Mouse (Mus musculus): ENCODE results near the gene Tut7. TPM values are rescaled to one million over a fixed set of nuclear protein-coding genes. Genes with fewer than 3 reads are reported as not detected.
A peak's percentile ranks its signal among the peaks of the same experiment; 100 is the strongest.

Gene Tut7
- polyA plus RNA-seq, 1 experiment, result 14.6 TPM

DNA sequence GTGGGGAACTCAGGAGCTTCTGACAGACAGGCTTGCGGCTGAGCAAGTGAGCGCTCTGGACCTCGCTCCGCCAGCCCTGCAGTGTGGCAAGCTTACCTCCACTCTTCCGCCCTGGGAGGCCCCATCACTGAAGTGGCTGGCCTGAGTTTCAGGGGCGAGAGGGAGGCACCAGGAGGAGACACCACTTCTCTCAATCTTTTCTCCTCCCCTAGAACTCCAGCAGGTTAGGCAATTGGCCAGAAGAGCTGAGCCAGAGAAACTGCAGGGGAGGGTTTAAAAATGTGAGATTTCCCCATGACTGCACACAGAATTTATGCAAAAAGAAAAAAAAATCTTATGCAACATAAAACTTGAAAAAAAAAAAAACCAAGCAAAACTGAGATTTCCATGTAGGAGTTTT lies 21.9 kb downstream of the Tut7 start:
- no peaks in the 10 kb centered on the region for H3K27me3 ChIP-seq (replicated peaks; ENCODE audit: control insufficient read depth, insufficient read depth, low read length)
- peak; percentile 47 for DNase-seq
- H3K27ac ChIP-seq (ENCODE audit: insufficient read depth, low read depth, low read length), result no peak overlapping the region
- no peak for TF ChIP-seq CTCF (conservative IDR thresholded peaks at IDR 0.05; ENCODE audit: insufficient read depth, insufficient read length, low read depth, low read length)
- no peak for TF ChIP-seq POLR2A (IDR thresholded peaks at IDR 0.05; ENCODE audit: low read depth, low read length)
- WGBS, result 71% methylated on average over 6 of the region's 6 CpGs
- H3K4me3 ChIP-seq (ENCODE audit: insufficient read depth, low read depth, low read length), result no peak overlapping the region
- no peaks in the 10 kb centered on the region for H3K4me1 ChIP-seq (ENCODE audit: control insufficient read depth, insufficient read depth, low read length)
- H3K36me3 ChIP-seq (ENCODE audit: control insufficient read depth, insufficient read depth, low read length), result peaks cover 8% of the 10 kb centered on the region

DNA sequence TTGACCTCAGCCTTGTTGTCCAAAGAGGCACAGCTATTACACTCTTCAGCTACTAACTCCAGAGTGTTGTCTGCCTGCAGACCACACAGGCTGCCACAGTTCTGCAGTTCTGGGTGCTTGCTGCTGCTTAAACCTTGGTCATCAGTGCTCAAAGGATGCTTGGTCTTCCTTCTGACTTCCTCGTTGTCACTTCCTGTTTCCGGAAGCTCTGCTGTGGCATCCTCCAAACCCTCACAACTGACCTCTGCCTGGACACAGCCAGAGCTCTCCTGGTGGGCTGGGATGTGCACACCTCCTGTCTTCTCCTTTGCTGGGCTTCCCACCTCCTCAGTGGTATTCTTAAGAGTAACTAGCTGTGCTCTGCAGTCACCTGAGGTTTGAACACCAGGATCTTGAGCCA lies 22.9 kb downstream of the Tut7 start:
- Histone ChIP-seq H3K4me1 (ENCODE audit: control insufficient read depth, insufficient read depth, low read length) (no peaks in the 10 kb centered on the region), H3K27me3 (replicated peaks; ENCODE audit: control insufficient read depth, insufficient read depth, low read length) (no peaks in the 10 kb centered on the region), H3K36me3 (ENCODE audit: control insufficient read depth, insufficient read depth, low read length) (peaks cover 8% of the 10 kb centered on the region), H3K27ac (ENCODE audit: insufficient read depth, low read depth, low read length) (no peak overlapping the region), H3K4me3 (ENCODE audit: insufficient read depth, low read depth, low read length) (no peak overlapping the region)
- no peak for DNase-seq
- no peak for TF ChIP-seq POLR2A (IDR thresholded peaks at IDR 0.05; ENCODE audit: low read depth, low read length)
- no peak for TF ChIP-seq CTCF (conservative IDR thresholded peaks at IDR 0.05; ENCODE audit: insufficient read depth, insufficient read length, low read depth, low read length)
- 61% methylated on average over 2 of the region's 2 CpGs for WGBS

DNA sequence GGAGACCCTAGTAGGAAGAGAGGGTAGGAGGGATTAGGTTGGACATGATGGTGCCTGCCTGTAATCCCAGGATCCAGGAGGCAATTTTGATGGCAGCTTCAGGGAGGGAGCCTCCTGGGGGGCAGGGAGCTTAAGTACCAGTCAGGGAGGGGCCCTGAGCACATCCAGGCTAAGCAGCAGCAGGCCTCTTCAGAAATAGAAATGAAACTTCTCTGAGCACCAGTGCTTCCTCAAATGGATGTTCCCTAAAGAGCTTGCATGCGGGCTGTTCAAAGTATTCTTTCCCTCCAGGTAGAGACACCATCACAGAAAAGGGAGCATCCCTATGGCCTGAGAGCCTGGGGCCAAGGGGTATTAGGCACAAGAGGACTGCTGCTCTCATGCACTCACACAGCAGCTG lies 24.6 kb downstream of the Tut7 start:
- Histone ChIP-seq H3K27me3 (replicated peaks; ENCODE audit: control insufficient read depth, insufficient read depth, low read length) (no peaks in the 10 kb centered on the region), H3K4me3 (ENCODE audit: insufficient read depth, low read depth, low read length) (no peak overlapping the region), H3K27ac (ENCODE audit: insufficient read depth, low read depth, low read length) (no peak overlapping the region), H3K36me3 (ENCODE audit: control insufficient read depth, insufficient read depth, low read length) (peaks cover 10% of the 10 kb centered on the region), H3K4me1 (ENCODE audit: control insufficient read depth, insufficient read depth, low read length) (no peaks in the 10 kb centered on the region)
- 89% methylated on average over 1 of the region's 1 CpGs for WGBS
- DNase-seq, result no peak
- TF ChIP-seq POLR2A (IDR thresholded peaks at IDR 0.05; ENCODE audit: low read depth, low read length) (no peak), CTCF (conservative IDR thresholded peaks at IDR 0.05; ENCODE audit: insufficient read depth, insufficient read length, low read depth, low read length) (no peak)

DNA sequence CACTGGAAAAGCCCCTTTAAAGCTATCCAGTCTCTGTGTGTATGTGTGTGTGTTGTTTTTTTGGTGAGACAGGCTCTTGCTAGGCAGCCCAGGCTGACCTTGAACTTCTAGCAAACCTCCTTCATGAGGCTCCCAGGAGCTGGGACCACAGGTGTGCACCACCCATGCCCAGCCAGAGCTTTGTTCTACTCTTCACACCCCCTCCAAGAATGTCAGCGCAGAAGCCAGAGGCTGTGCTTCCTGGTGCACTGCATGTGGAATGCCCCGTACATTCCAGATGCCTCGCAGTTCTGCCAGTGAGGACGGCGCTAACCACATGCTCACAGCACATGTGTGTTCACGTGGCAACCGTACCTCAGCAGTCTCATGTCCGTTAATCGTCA lies 26.5 kb downstream of the Tut7 start:
- 89% methylated on average over 9 of the region's 9 CpGs for WGBS
- TF ChIP-seq POLR2A (IDR thresholded peaks at IDR 0.05; ENCODE audit: low read depth, low read length) (no peak), CTCF (conservative IDR thresholded peaks at IDR 0.05; ENCODE audit: insufficient read depth, insufficient read length, low read depth, low read length) (no peak)
- peaks cover 8% of the 10 kb centered on the region for H3K36me3 ChIP-seq (ENCODE audit: control insufficient read depth, insufficient read depth, low read length)
- no peak overlapping the region for H3K4me3 ChIP-seq (ENCODE audit: insufficient read depth, low read depth, low read length)
- H3K4me1 ChIP-seq (ENCODE audit: control insufficient read depth, insufficient read depth, low read length), result no peaks in the 10 kb centered on the region
- no peaks in the 10 kb centered on the region for H3K27me3 ChIP-seq (replicated peaks; ENCODE audit: control insufficient read depth, insufficient read depth, low read length)
- DNase-seq, result no peak
- H3K27ac ChIP-seq (ENCODE audit: insufficient read depth, low read depth, low read length), result no peak overlapping the region

DNA sequence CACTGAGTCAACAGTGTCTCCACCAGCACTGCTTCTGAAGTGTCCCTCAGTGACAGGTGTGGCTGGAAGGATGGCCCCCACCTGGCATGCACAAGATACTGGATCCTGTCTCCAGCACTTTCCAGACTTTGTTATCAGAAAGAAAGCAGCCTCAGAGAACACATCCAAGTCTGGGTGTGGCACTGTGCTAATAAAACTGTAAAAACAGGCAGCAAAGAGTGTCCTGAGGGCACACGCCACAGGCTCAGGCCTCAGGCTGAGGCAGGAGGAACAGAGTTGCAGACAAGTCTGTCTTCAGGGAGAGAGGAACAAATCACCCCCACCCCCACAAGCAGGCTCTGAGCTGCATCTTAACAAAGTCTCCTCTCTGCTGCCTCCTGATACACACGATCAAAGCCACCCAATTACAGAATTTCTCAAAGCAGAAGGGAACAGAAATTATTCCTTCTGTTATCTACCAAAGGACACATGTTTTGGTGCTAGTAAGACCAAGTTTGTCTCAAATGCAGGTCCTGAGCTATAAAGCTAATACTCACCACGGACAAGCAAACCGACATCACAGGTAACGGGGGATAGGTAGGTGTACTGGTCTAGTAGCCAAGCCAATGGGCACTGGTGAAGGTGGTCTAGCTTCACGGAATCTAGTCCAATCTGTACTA lies 27.0 kb downstream of the Tut7 start:
- DNase-seq, result no peak
- WGBS, result 94% methylated on average over 6 of the region's 6 CpGs
- no peak overlapping the region for H3K4me3 ChIP-seq (ENCODE audit: insufficient read depth, low read depth, low read length)
- H3K27me3 ChIP-seq (replicated peaks; ENCODE audit: control insufficient read depth, insufficient read depth, low read length), result no peaks in the 10 kb centered on the region
- TF ChIP-seq CTCF (conservative IDR thresholded peaks at IDR 0.05; ENCODE audit: insufficient read depth, insufficient read length, low read depth, low read length) (no peak), POLR2A (IDR thresholded peaks at IDR 0.05; ENCODE audit: low read depth, low read length) (no peak)
- H3K27ac ChIP-seq (ENCODE audit: insufficient read depth, low read depth, low read length), result no peak overlapping the region
- H3K4me1 ChIP-seq (ENCODE audit: control insufficient read depth, insufficient read depth, low read length), result no peaks in the 10 kb centered on the region
- H3K36me3 ChIP-seq (ENCODE audit: control insufficient read depth, insufficient read depth, low read length), result peaks cover 8% of the 10 kb centered on the region

DNA sequence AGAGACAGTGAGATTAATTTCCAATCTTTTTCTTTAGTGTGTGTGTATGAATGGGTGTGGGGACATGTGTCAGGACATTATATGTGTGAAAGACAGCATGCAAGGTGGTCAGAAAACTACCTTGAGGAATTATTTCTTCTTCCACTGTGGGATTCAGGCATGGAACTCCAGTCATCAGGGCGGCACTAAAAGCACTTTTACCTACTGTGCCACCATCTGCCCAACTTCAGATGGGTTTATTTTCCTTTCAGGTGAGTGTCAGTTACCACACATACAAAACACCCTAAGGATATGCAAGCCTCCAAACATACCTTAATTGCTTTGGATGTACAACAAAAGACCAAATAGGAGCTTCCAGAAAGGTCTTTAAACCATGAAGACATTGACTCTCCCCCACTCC lies 28.2 kb downstream of the Tut7 start:
- Histone ChIP-seq H3K27ac (ENCODE audit: insufficient read depth, low read depth, low read length) (no peak overlapping the region), H3K4me3 (ENCODE audit: insufficient read depth, low read depth, low read length) (no peak overlapping the region), H3K36me3 (ENCODE audit: control insufficient read depth, insufficient read depth, low read length) (peaks cover 8% of the 10 kb centered on the region), H3K27me3 (replicated peaks; ENCODE audit: control insufficient read depth, insufficient read depth, low read length) (no peaks in the 10 kb centered on the region), H3K4me1 (ENCODE audit: control insufficient read depth, insufficient read depth, low read length) (no peaks in the 10 kb centered on the region)
- DNase-seq, result no peak
- TF ChIP-seq CTCF (conservative IDR thresholded peaks at IDR 0.05; ENCODE audit: insufficient read depth, insufficient read length, low read depth, low read length) (no peak), POLR2A (IDR thresholded peaks at IDR 0.05; ENCODE audit: low read depth, low read length) (no peak)
- WGBS, result 97% methylated on average over 1 of the region's 1 CpGs

DNA sequence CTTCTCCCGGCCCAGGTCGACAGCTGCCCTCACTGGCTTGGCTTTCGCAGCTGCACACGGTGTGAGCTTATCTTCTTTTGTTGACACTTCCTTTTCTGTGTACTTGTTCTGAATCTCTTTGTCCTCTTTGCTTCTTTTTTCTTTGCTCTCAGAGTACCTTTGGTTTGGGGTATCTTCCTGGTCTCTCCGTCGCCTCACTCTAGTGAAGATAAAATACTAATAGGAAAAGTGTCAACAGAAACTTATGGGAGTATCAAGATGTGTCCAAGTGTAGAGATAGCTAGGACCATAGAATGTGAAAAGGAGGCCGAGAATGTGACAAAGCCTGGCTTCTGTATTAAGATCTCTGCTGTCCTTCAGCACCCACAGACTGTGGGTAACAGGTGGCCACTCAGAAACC lies 40.8 kb downstream of the Tut7 start, which contains the start of gene Gm49354:
Gene Gm49354, minus strand, starts transcription at position 101 of the 400 bp plus-strand sequence.
- no peaks in the 10 kb centered on the region for H3K27me3 ChIP-seq (replicated peaks; ENCODE audit: control insufficient read depth, insufficient read depth, low read length)
- H3K4me3 ChIP-seq (ENCODE audit: insufficient read depth, low read depth, low read length), result no peak within 1 kb of the TSS
- no peaks in the 10 kb centered on the region for H3K4me1 ChIP-seq (ENCODE audit: control insufficient read depth, insufficient read depth, low read length)
- TF ChIP-seq POLR2A (IDR thresholded peaks at IDR 0.05; ENCODE audit: low read depth, low read length) (no peak), CTCF (conservative IDR thresholded peaks at IDR 0.05; ENCODE audit: insufficient read depth, insufficient read length, low read depth, low read length) (no peak)
- DNase-seq, result no peak
- 94% methylated on average over 7 of the region's 7 CpGs for WGBS
- no peak within 1 kb of the TSS for H3K27ac ChIP-seq (ENCODE audit: insufficient read depth, low read depth, low read length)
- H3K36me3 ChIP-seq (ENCODE audit: control insufficient read depth, insufficient read depth, low read length), result peaks cover 5% of the 10 kb centered on the region
